Mouse (Mus musculus) olfactory bulb, adult 2 months (tissue): Measurements from ENCODE around the gene Acnat1.

Source experiments
- CTCF ChIP-seq: fragments of 200-500 bp; IDR thresholded peaks from 2 replicates; pipeline ENCODE4 v1.5.1; 2012; ENCODE audit warnings: low read depth, mild to moderate bottlenecking, low read length, moderate library complexity; ENCODE audit not compliant: insufficient read depth
- POLR2A ChIP-seq: fragments of 200-500 bp; IDR thresholded peaks from 2 replicates; pipeline ENCODE4 v1.6.1; 2012; ENCODE audit warnings: mild to moderate bottlenecking, low read depth, low read length, moderate library complexity; ENCODE audit not compliant: insufficient read depth

GRCm38 (mm10) chr4:49480104-49480760, 6.5 kb upstream of the Acnat1 start:
- no peak for TF ChIP-seq CTCF
- no peak for TF ChIP-seq POLR2A
